Mouse (Mus musculus): ENCODE results near the gene Ptprq.

GRCm38 (mm10) chr10:107506397-107506796 is 213.5 kb downstream of the Ptprq start:
- TF ChIP-seq CTCF (IDR thresholded peaks at IDR 0.05; ENCODE audit: control insufficient read depth, insufficient read depth, insufficient replicate concordance, low read depth, low read length): no peak
- no peak for TF ChIP-seq POLR2A (IDR thresholded peaks at IDR 0.05; ENCODE audit: control insufficient read depth, low read depth, low read length)

All from testis, adult 2 months (tissue).